Mouse (Mus musculus) cortical plate, adult 2 months (tissue): ENCODE results near the gene Khdc4.

Experiments
- CTCF ChIP-seq: fragments of 200-500 bp; IDR thresholded peaks from 2 replicates; pipeline ENCODE4 v1.5.1; 2011; ENCODE audit warnings: mild to moderate bottlenecking, control low read depth, low read length; ENCODE audit not compliant: insufficient read depth; ENCODE audit errors: extremely low read depth
- POLR2A ChIP-seq: fragments of 200-500 bp; IDR thresholded peaks from 2 replicates; pipeline ENCODE4 v1.6.1; 2011; ENCODE audit warnings: mild to moderate bottlenecking, low read length, control low read depth; ENCODE audit not compliant: insufficient read depth; ENCODE audit errors: extremely low read depth

- no peak for TF ChIP-seq CTCF
- no peak for TF ChIP-seq POLR2A
These were observed 39.1 kb upstream of the Khdc4 start for GRCm38 (mm10) chr3:88646426-88646995.
